Mouse (Mus musculus) heart, embryonic 15.5 days (tissue): Measurements from ENCODE around the gene Tedc2. TPM values are rescaled to one million over a fixed set of nuclear protein-coding genes. Genes with fewer than 3 reads are reported as not detected.

Experiments
- microRNA-seq: library from miRNA; unstranded; fragments of <30 nt; microRNA quantifications from one replicate; pipeline ENCODE4, GENCODE M21; 2016
- polyA plus RNA-seq: library from polyadenylated mRNA; unstranded; fragments of >200 nt; fragmentation: Nextera tagmentation; extraction: Ambion mirVana; gene quantifications from 2 replicates; pipeline ENCODE4 v1.2.1, GENCODE M21; 2015

Gene Tedc2
- polyA plus RNA-seq, 1 experiment from 2014 or later: 4.3 TPM

Small RNA genes within 50 kb of the gene (microRNA-seq; reads per million reads assigned to microRNA genes)
- 1.7 reads per million for gene Mir5134
- gene Mir6965: 0.63 reads per million

Other genes with a start within 250 kb of the Tedc2 start
- gene Prss30, start 240.3 kb downstream of the Tedc2 start, polyA plus RNA-seq: 0.34 TPM in 1 of 2 replicates, not detected in the other
- 0.13 TPM in 1 of 2 replicates, not detected in the other for gene Prss22, start 222.8 kb downstream of the Tedc2 start, polyA plus RNA-seq
- gene Prss27, start 182.7 kb downstream of the Tedc2 start, polyA plus RNA-seq: not detected in 2 replicates
- gene Kctd5, start 147.4 kb downstream of the Tedc2 start, polyA plus RNA-seq: 31.3 and 37.6 TPM in 2 replicates
- 37.7 and 39.5 TPM in 2 replicates for gene Pdpk1, start 69.9 kb downstream of the Tedc2 start, polyA plus RNA-seq
- 20.6 and 28.8 TPM in 2 replicates for gene Amdhd2, start 57.1 kb downstream of the Tedc2 start, polyA plus RNA-seq
- 447 and 510 TPM in 2 replicates for gene Atp6v0c, start 51.1 kb downstream of the Tedc2 start, polyA plus RNA-seq
- gene Tbc1d24, start 15.3 kb downstream of the Tedc2 start, polyA plus RNA-seq: 3.6 and 3.8 TPM in 2 replicates
- gene Ntn3, start 11.3 kb downstream of the Tedc2 start, polyA plus RNA-seq: 1.9 and 2.9 TPM in 2 replicates
- gene Ccnf, start 30.6 kb upstream of the Tedc2 start, polyA plus RNA-seq: 29.2 and 36.1 TPM in 2 replicates
- 0.10 TPM in 1 of 2 replicates, not detected in the other for gene Abca17, start 130.2 kb upstream of the Tedc2 start, polyA plus RNA-seq
- 6.0 and 7.8 TPM in 2 replicates for gene Abca3, start 131.1 kb upstream of the Tedc2 start, polyA plus RNA-seq
- gene Rnps1, start 193.7 kb upstream of the Tedc2 start, polyA plus RNA-seq: 186 and 210 TPM in 2 replicates
- gene Eci1, start 205.8 kb upstream of the Tedc2 start, polyA plus RNA-seq: 245 and 301 TPM in 2 replicates
- 1.1 and 1.2 TPM in 2 replicates for gene Dnase1l2, start 222.3 kb upstream of the Tedc2 start, polyA plus RNA-seq
- gene E4f1, start 249.5 kb upstream of the Tedc2 start, polyA plus RNA-seq: 20.5 and 29.1 TPM in 2 replicates
- gene Pgp, start 249.5 kb upstream of the Tedc2 start, polyA plus RNA-seq: 60.5 and 63.0 TPM in 2 replicates